Mouse (Mus musculus) cerebellum, postnatal 4 days (tissue): ENCODE measurements around the gene Lcp1.

Experiments
- DNase-seq, 2 experiments: peaks; one replicate each; pipeline ENCODE4 v3.0.0; 2022; ENCODE audit warnings: low spot score in 2 of 2, mixed read lengths in 1 of 2

Gene Lcp1

GRCm38 (mm10) chr14:75176425-75177045 is 45.6 kb downstream of the Lcp1 start:
- DNase-seq, result no peak

GRCm38 (mm10) chr14:75177400-75177799 is 46.5 kb downstream of the Lcp1 start:
- no peak for DNase-seq

- DNase-seq, result no peak
These were observed 47.5 kb downstream of the Lcp1 start for GRCm38 (mm10) chr14:75178384-75178793.

- DNase-seq, result no peak
These were observed 47.9 kb downstream of the Lcp1 start for GRCm38 (mm10) chr14:75178801-75179211.

- no peak for DNase-seq
These were observed 48.5 kb downstream of the Lcp1 start for GRCm38 (mm10) chr14:75179255-75179963.

- DNase-seq, result no peak
These were observed 49.7 kb downstream of the Lcp1 start for GRCm38 (mm10) chr14:75180551-75180978.

GRCm38 (mm10) chr14:75181062-75181935 is 50.4 kb downstream of the Lcp1 start:
- no peak for DNase-seq

GRCm38 (mm10) chr14:75182378-75182777 is 51.5 kb downstream of the Lcp1 start:
- DNase-seq, result no peak

- no peak for DNase-seq
These were observed 51.9 kb downstream of the Lcp1 start for GRCm38 (mm10) chr14:75182831-75183230.

- no peak for DNase-seq
These were observed 53.3 kb downstream of the Lcp1 start for GRCm38 (mm10) chr14:75184069-75184790.

GRCm38 (mm10) chr14:75185796-75186594 is 55.1 kb downstream of the Lcp1 start:
- no peak for DNase-seq

GRCm38 (mm10) chr14:75186858-75187415 is 56.0 kb downstream of the Lcp1 start:
- DNase-seq, result no peak

GRCm38 (mm10) chr14:75188521-75188920 is 57.6 kb downstream of the Lcp1 start:
- DNase-seq, result no peak

GRCm38 (mm10) chr14:75189031-75189430 is 58.1 kb downstream of the Lcp1 start:
- DNase-seq, result no peak

- no peak for DNase-seq
These were observed 59.8 kb downstream of the Lcp1 start for GRCm38 (mm10) chr14:75190683-75191082.

- DNase-seq, result no peak
These were observed 61.5 kb downstream of the Lcp1 start for GRCm38 (mm10) chr14:75192427-75192826.

GRCm38 (mm10) chr14:75192858-75193257 is 62.0 kb downstream of the Lcp1 start:
- no peak for DNase-seq

GRCm38 (mm10) chr14:75195530-75195929 is 64.6 kb downstream of the Lcp1 start:
- DNase-seq, result no peak

GRCm38 (mm10) chr14:75197027-75197426 is 66.1 kb downstream of the Lcp1 start:
- DNase-seq, result peak in 1 of 2 experiments; percentile 59

GRCm38 (mm10) chr14:75197660-75198059 is 66.8 kb downstream of the Lcp1 start:
- DNase-seq, result no peak
